Mouse (Mus musculus) lung, embryonic 14.5 days (tissue): ENCODE measurements around the gene Tmem121. TPM values are rescaled to one million over a fixed set of nuclear protein-coding genes. Genes with fewer than 3 reads are reported as not detected.

Experiments used
- ATAC-seq: fragments of 200-750 bp; cut with Nextera tagmentation; 2 replicates; pipeline ENCODE4 v1.8.0; 2017; ENCODE audit warnings: mild to moderate bottlenecking, moderate TSS enrichment, moderate library complexity; ENCODE audit not compliant: insufficient read depth
- DNase-seq: peaks from one replicate; pipeline ENCODE4 v3.0.0-alpha.2; 2015
- H3K27ac ChIP-seq: fragments of 300-500 bp; sonication (generic); 2 replicates; pipeline ENCODE4 v1.5.1; 2014; ENCODE audit warnings: low read depth, mild to moderate bottlenecking, moderate library complexity
- H3K27me3 ChIP-seq: fragments of 300-500 bp; sonication (generic); 2 replicates; pipeline ENCODE4 v1.6.1; 2014; ENCODE audit warnings: low read length, control low read depth; ENCODE audit not compliant: insufficient read depth
- H3K36me3 ChIP-seq: fragments of 300-500 bp; sonication (generic); 2 replicates; pipeline ENCODE4 v1.6.1; 2014; ENCODE audit warnings: control low read depth; ENCODE audit not compliant: insufficient read depth
- H3K4me1 ChIP-seq: fragments of 300-500 bp; sonication (generic); 2 replicates; pipeline ENCODE4 v1.6.1; 2014; ENCODE audit warnings: antibody characterized with exemption, control low read depth; ENCODE audit not compliant: insufficient read depth
- H3K4me2 ChIP-seq: fragments of 300-500 bp; sonication (generic); 2 replicates; pipeline ENCODE4 v1.6.1; 2014; ENCODE audit warnings: mild to moderate bottlenecking
- H3K4me3 ChIP-seq: fragments of 300-500 bp; sonication (generic); 2 replicates; pipeline ENCODE4 v1.5.1; 2014; ENCODE audit warnings: low read depth, low read length
- H3K9ac ChIP-seq: fragments of 300-500 bp; sonication (generic); 2 replicates; pipeline ENCODE4 v1.6.1; 2014
- H3K9me3 ChIP-seq: fragments of 300-500 bp; sonication (generic); 2 replicates; pipeline ENCODE4 v1.6.1; 2016; ENCODE audit warnings: low read depth, low read length, control low read depth
- CTCF ChIP-seq: IDR thresholded peaks from 2 replicates; pipeline ENCODE4 v1.5.1; 2016; ENCODE audit warnings: antibody characterized with exemption, low read depth
- WGBS: fragments of 180-500 bp; shearing (Covaris S2); extraction: QIAGEN DNeasy Blood & Tissue Kit; methylation state at CpG from one replicate; pipeline ENCODE4 v1.1.7; 2014; 5-methylcytosine and 5-hydroxymethylcytosine counted together
- polyA plus RNA-seq: library from polyadenylated mRNA; unstranded; fragments of >200 nt; fragmentation: Nextera tagmentation; extraction: Ambion mirVana; gene quantifications from 2 replicates; pipeline ENCODE4 v1.2.1, GENCODE M21; 2014

Tmem121 gene
- polyA plus RNA-seq, 1 experiment from 2014 or later, result 6.1 TPM

- Histone ChIP-seq H3K27me3 (no peaks in the 10 kb centered on the region), H3K9ac (no peak overlapping the region), H3K4me3 (no peak overlapping the region), H3K27ac (no peak overlapping the region), H3K36me3 (no peaks in the 10 kb centered on the region), H3K9me3 (no peaks in the 10 kb centered on the region), H3K4me1 (no peaks in the 10 kb centered on the region), H3K4me2 (no peak overlapping the region)
- WGBS, result 82% methylated on average over 25 of the region's 25 CpGs
- TF ChIP-seq CTCF, result no peak
- DNase-seq, result no peak
- no peak for ATAC-seq
These were observed 28.5 kb downstream of the Tmem121 start for GRCm38 (mm10) chr12:113214072-113214808.

DNA sequence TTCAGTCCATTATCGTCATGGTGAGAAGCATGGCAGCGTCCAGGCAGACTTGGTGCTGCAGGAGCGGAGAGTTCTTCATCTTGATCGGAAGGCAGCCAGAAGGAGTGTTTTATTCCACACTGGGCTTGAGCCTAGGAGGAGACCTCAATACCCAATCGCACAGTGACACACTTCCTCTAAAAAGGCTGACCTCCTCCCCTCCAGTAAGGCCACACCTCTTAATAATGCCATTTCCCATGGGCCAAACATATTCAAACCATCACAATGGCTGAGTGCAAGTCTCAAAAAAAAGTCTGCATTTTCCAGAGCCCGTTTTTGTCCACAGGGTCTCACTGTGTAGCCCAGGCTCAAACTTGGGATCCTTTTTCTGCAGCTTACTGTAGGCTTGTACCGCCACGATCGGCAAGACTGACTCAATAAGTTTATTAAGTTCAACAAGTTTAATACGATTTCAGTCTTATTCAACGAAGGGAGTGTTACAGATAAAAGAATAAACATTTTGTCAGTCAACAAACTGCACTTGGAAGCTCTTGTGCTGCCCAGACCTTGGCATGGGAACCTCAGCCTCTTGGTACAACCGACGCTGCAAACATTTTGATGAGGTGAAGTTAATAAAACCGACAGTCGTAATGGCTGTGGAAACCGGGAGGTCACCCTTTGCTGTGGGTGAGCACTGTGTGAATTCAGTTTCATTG lies 29.4 kb downstream of the Tmem121 start:
- Histone ChIP-seq H3K4me2 (no peak overlapping the region), H3K27ac (no peak overlapping the region), H3K9ac (no peak overlapping the region), H3K27me3 (no peaks in the 10 kb centered on the region), H3K4me3 (no peak overlapping the region), H3K9me3 (no peaks in the 10 kb centered on the region), H3K4me1 (no peaks in the 10 kb centered on the region), H3K36me3 (no peaks in the 10 kb centered on the region)
- DNase-seq (no peak), ATAC-seq (no peak)
- 70% methylated on average over 16 of the region's 16 CpGs for WGBS
- no peak for TF ChIP-seq CTCF

- Histone ChIP-seq H3K4me3 (no peak overlapping the region), H3K27ac (no peak overlapping the region), H3K4me1 (no peaks in the 10 kb centered on the region), H3K36me3 (no peaks in the 10 kb centered on the region), H3K9ac (no peak overlapping the region), H3K4me2 (no peak overlapping the region), H3K27me3 (no peaks in the 10 kb centered on the region), H3K9me3 (no peaks in the 10 kb centered on the region)
- TF ChIP-seq CTCF, result peak; percentile 88
- 0 out of 2 replicates have a peak, but pooled peaks have one; percentile 23 for ATAC-seq
- peak; percentile 75 for DNase-seq
- 9% methylated on average over 6 of the region's 6 CpGs for WGBS
These were observed 30.1 kb downstream of the Tmem121 start for GRCm38 (mm10) chr12:113215667-113216346.

- Histone ChIP-seq H3K36me3 (no peaks in the 10 kb centered on the region), H3K4me1 (no peaks in the 10 kb centered on the region), H3K4me2 (no peak overlapping the region), H3K9me3 (no peaks in the 10 kb centered on the region), H3K27ac (no peak overlapping the region), H3K4me3 (no peak overlapping the region), H3K9ac (no peak overlapping the region), H3K27me3 (no peaks in the 10 kb centered on the region)
- peak; percentile 99 for TF ChIP-seq CTCF
- 27% methylated on average over 11 of the region's 11 CpGs for WGBS
- DNase-seq (peak; percentile 91), ATAC-seq (peak; percentile 15; the same call in 1 of the 2 replicates)
These were observed 31.8 kb downstream of the Tmem121 start for GRCm38 (mm10) chr12:113217306-113218242.

GRCm38 (mm10) chr12:113219867-113220266 lies 34.1 kb downstream of the Tmem121 start:
- H3K4me1 ChIP-seq, result no peaks in the 10 kb centered on the region
- H3K27ac ChIP-seq, result no peak overlapping the region
- DNase-seq (peak; percentile 74), ATAC-seq (no peak)
- H3K9me3 ChIP-seq, result no peaks in the 10 kb centered on the region
- H3K4me3 ChIP-seq, result no peak overlapping the region
- WGBS, result 41% methylated on average over 4 of the region's 4 CpGs
- no peaks in the 10 kb centered on the region for H3K36me3 ChIP-seq
- no peak overlapping the region for H3K4me2 ChIP-seq
- TF ChIP-seq CTCF, result peak; percentile 88
- H3K9ac ChIP-seq, result no peak overlapping the region
- H3K27me3 ChIP-seq, result no peaks in the 10 kb centered on the region

- no peak overlapping the region for H3K27ac ChIP-seq
- H3K4me1 ChIP-seq, result no peaks in the 10 kb centered on the region
- H3K27me3 ChIP-seq, result no peaks in the 10 kb centered on the region
- peak; percentile 79 for TF ChIP-seq CTCF
- no peak overlapping the region for H3K9ac ChIP-seq
- no peak overlapping the region for H3K4me2 ChIP-seq
- peak; percentile 38; the same call in 1 of the 2 replicates for ATAC-seq
- no peaks in the 10 kb centered on the region for H3K36me3 ChIP-seq
- no peak overlapping the region for H3K4me3 ChIP-seq
- DNase-seq, result peak; percentile 84
- H3K9me3 ChIP-seq, result no peaks in the 10 kb centered on the region
- WGBS, result 34% methylated on average over 4 of the region's 4 CpGs
These were observed 34.7 kb downstream of the Tmem121 start for GRCm38 (mm10) chr12:113220447-113220846.
